Mouse (Mus musculus) hindbrain, embryonic 16.5 days (tissue): ENCODE results near the gene Pygm. TPM values are rescaled to one million over a fixed set of nuclear protein-coding genes. Genes with fewer than 3 reads are reported as not detected.

Experiments
- ATAC-seq: fragments of 200-750 bp; cut with Nextera tagmentation; 2 replicates; pipeline ENCODE4 v1.8.0; 2017; ENCODE audit warnings: moderate TSS enrichment, moderate library complexity
- H3K27ac ChIP-seq: fragments of 300-500 bp; sonication (generic); 2 replicates; pipeline ENCODE4 v1.5.1; 2014; ENCODE audit warnings: low read depth, mild to moderate bottlenecking, control low read depth, low read length, moderate library complexity
- H3K27me3 ChIP-seq: fragments of 300-500 bp; sonication (generic); replicated peaks from 2 replicates; pipeline ENCODE4 v1.6.1; 2014; ENCODE audit warnings: low read length; ENCODE audit not compliant: control insufficient read depth, insufficient read depth
- H3K36me3 ChIP-seq: fragments of 300-500 bp; sonication (generic); 2 replicates; pipeline ENCODE4 v1.6.1; 2014; ENCODE audit warnings: mild to moderate bottlenecking, low read length, moderate library complexity, mixed read lengths; ENCODE audit not compliant: control insufficient read depth, insufficient read depth
- H3K4me1 ChIP-seq: fragments of 300-500 bp; sonication (generic); 2 replicates; pipeline ENCODE4 v1.6.1; 2014; ENCODE audit warnings: low read depth, low read length; ENCODE audit not compliant: control insufficient read depth, insufficient read depth
- H3K4me2 ChIP-seq: fragments of 300-500 bp; sonication (generic); 2 replicates; pipeline ENCODE4 v1.6.1; 2014; ENCODE audit warnings: mild to moderate bottlenecking, low read length, control low read depth, moderate library complexity
- H3K4me3 ChIP-seq: fragments of 300-500 bp; sonication (generic); 2 replicates; pipeline ENCODE4 v1.5.1; 2014; ENCODE audit warnings: mild to moderate bottlenecking, low read length, control low read depth, moderate library complexity
- H3K9ac ChIP-seq: fragments of 300-500 bp; sonication (generic); 2 replicates; pipeline ENCODE4 v1.6.1; 2014; ENCODE audit warnings: low read depth, mild to moderate bottlenecking, control low read depth, low read length, moderate library complexity
- H3K9me3 ChIP-seq: fragments of 300-500 bp; sonication (generic); 2 replicates; pipeline ENCODE4 v1.6.1; 2014; ENCODE audit warnings: mild to moderate bottlenecking, low read length, moderate library complexity; ENCODE audit not compliant: control insufficient read depth
- WGBS: fragments of 180-500 bp; shearing (Covaris S2); extraction: QIAGEN DNeasy Blood & Tissue Kit; methylation state at CpG from one replicate; pipeline ENCODE4 v1.1.7; 2014; 5-methylcytosine and 5-hydroxymethylcytosine counted together
- polyA plus RNA-seq: library from polyadenylated mRNA; unstranded; fragments of >200 nt; fragmentation: Nextera tagmentation; extraction: Ambion mirVana; gene quantifications from 2 replicates; pipeline ENCODE4 v1.2.1, GENCODE M21; 2015

Gene Pygm
- polyA plus RNA-seq, 1 experiment from 2014 or later, result 10.2 TPM

DNA sequence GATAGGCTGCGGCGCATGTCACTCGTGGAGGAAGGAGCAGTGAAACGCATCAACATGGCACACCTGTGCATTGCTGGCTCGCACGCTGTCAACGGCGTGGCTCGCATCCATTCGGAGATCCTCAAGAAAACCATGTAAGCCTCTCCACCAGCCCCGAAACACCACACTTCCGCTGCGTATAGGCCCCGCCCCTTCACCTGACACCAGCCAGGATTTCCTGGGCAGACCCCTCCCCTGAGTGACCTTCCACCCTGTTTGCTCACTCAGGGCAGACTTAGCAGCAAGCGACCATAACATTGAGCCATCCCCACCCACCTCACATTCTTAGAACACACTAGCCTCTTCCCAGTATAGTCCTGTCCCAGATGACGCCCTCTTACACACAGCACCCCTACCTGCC is 5.6 kb downstream of the Pygm start:
- peak; percentile 55 for ATAC-seq
- Histone ChIP-seq H3K27ac (no peak overlapping the region), H3K27me3 (no peaks in the 10 kb centered on the region), H3K4me2 (peak overlapping the region; percentile 64), H3K36me3 (no peaks in the 10 kb centered on the region), H3K9ac (peak overlapping the region; percentile 56), H3K9me3 (no peaks in the 10 kb centered on the region), H3K4me3 (peak overlapping the region; percentile 35), H3K4me1 (0 out of 2 replicates have a peak, but pooled peaks cover 2% of the 10 kb centered on the region)
- 11% methylated on average over 16 of the region's 16 CpGs for WGBS

DNA sequence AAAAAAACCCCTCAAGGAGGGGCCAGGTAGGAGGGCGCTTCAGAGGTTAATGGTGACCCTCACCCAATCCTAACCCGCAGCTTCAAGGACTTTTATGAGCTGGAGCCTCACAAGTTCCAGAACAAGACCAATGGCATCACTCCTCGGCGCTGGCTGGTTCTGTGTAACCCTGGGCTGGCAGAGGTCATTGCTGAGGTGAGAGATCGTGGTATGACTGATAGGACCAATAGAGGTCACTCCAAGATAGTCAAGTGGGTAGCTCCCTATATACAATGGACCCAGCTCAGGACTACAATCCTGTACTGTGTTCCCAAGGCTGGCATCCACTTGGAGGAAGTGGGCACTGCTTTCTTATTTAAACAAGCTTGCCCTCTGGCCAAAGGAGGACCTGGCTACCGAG is 6.1 kb downstream of the Pygm start:
- H3K4me3 ChIP-seq, result no peak overlapping the region
- ATAC-seq, result no peak
- H3K36me3 ChIP-seq, result no peaks in the 10 kb centered on the region
- H3K27me3 ChIP-seq, result no peaks in the 10 kb centered on the region
- WGBS, result 73% methylated on average over 6 of the region's 6 CpGs
- H3K27ac ChIP-seq, result no peak overlapping the region
- H3K4me1 ChIP-seq, result 0 out of 2 replicates have a peak, but pooled peaks cover 2% of the 10 kb centered on the region
- H3K9ac ChIP-seq, result peak overlapping the region; percentile 56; the same call in 1 of the 2 replicates
- no peaks in the 10 kb centered on the region for H3K9me3 ChIP-seq
- peak overlapping the region; percentile 64 for H3K4me2 ChIP-seq

DNA sequence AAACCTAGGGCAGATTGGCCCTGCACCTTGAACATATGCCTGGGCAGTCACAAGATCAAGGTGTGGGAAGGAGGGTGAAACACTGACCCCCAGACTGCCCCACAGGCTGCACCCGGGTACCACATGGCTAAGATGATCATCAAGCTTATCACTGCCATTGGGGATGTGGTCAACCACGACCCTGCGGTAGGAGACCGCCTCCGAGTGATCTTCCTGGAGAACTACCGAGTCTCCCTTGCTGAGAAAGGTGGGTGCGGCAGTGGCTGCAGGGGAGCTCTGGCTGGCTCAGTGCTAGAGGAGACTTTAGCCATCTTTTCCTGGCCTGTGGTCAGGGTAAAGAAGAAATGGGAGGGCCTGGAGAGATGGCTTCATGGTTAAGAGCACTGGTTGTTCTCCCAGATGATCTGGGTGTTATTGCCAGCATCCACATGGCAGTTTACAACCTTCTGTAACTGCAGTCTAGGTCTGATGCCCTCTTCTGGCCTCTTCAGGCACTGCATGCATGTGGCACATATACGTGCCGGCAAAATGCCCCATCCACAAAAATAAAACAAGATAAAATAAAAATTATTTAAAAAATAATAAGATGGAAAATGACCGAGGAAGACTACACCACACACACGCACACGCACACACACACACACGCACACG is 8.7 kb downstream of the Pygm start:
- no peak overlapping the region for H3K4me2 ChIP-seq
- no peaks in the 10 kb centered on the region for H3K9me3 ChIP-seq
- 95% methylated on average over 14 of the region's 14 CpGs for WGBS
- no peak overlapping the region for H3K4me3 ChIP-seq
- H3K27ac ChIP-seq, result no peak overlapping the region
- H3K9ac ChIP-seq, result no peak overlapping the region
- H3K4me1 ChIP-seq, result 0 out of 2 replicates have a peak, but pooled peaks cover 2% of the 10 kb centered on the region
- ATAC-seq, result no peak
- no peaks in the 10 kb centered on the region for H3K36me3 ChIP-seq
- H3K27me3 ChIP-seq, result no peaks in the 10 kb centered on the region

DNA sequence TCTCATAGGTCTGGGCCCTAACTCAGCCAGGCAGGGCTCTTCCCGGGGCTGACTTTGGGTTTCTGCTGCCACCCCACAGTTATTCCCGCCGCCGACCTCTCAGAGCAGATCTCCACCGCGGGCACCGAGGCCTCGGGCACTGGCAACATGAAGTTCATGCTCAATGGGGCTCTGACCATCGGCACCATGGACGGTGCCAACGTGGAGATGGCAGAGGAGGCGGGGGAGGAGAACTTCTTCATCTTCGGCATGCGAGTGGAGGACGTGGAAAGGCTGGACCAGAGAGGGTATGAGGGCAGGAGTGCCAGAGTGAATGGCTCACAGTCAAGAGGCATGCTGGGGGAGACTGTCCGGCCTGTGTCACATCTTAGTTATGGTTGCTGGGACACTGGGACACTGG is 9.4 kb downstream of the Pygm start:
- H3K27ac ChIP-seq, result no peak overlapping the region
- H3K9me3 ChIP-seq, result no peaks in the 10 kb centered on the region
- H3K4me2 ChIP-seq, result no peak overlapping the region
- no peaks in the 10 kb centered on the region for H3K27me3 ChIP-seq
- WGBS, result 95% methylated on average over 16 of the region's 16 CpGs
- ATAC-seq, result no peak
- H3K4me1 ChIP-seq, result 0 out of 2 replicates have a peak, but pooled peaks cover 2% of the 10 kb centered on the region
- no peaks in the 10 kb centered on the region for H3K36me3 ChIP-seq
- no peak overlapping the region for H3K4me3 ChIP-seq
- H3K9ac ChIP-seq, result no peak overlapping the region

DNA sequence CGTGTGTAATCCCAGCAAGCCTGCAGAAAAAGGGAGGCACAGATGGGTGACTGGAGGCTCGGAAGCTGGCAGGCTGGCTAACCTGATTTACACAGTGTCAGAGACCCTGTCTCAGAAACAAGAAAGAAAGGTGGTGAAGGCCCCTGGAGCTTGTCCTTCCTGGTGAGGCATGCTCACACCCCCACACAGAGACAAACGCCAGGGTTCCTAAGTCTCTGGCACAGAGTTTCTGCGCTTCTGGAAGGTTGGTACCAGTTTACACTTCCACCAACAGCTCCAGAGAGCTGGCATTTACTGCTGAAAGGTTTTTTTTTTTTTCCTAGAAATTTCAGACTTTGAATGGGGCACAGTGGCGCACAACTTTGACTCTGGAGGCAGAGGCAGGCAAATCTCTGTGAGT is 12.0 kb downstream of the Pygm start:
- Histone ChIP-seq H3K9me3 (no peaks in the 10 kb centered on the region), H3K4me2 (no peak overlapping the region), H3K9ac (no peak overlapping the region), H3K27ac (no peak overlapping the region), H3K36me3 (no peaks in the 10 kb centered on the region), H3K4me1 (peaks cover 13% of the 10 kb centered on the region), H3K27me3 (no peaks in the 10 kb centered on the region), H3K4me3 (no peak overlapping the region)
- no peak for ATAC-seq
- WGBS, result 82% methylated on average over 5 of the region's 5 CpGs

DNA sequence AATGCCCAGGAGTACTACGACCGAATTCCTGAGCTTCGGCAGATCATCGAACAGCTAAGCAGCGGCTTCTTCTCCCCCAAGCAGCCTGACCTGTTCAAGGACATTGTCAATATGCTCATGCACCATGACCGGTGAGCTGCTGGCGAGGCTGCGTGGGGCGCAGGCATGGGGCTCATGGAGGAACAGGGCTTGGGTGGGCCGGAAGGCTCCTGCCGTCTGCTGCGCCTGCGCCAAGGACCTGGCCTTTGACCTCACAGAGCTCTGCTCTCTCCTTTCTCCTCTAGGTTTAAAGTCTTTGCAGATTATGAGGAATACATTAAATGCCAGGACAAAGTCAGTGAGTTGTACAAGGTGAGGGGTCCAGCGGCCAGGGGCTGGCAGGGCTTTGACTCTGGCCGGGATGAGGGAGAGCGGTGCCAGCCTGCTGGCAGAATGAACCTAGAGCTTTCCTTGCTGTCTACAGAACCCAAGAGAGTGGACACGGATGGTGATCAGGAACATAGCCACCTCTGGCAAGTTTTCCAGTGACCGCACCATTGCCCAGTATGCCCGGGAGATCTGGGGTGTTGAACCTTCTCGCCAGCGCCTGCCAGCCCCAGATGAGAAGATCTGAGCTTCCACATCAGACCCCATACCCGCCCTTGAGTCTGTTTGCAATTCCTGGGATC is 13.5 kb downstream of the Pygm start:
- Histone ChIP-seq H3K9ac (no peak overlapping the region), H3K4me3 (no peak overlapping the region), H3K36me3 (no peaks in the 10 kb centered on the region), H3K9me3 (no peaks in the 10 kb centered on the region), H3K27me3 (no peaks in the 10 kb centered on the region), H3K4me1 (peaks cover 24% of the 10 kb centered on the region), H3K4me2 (peak overlapping the region; percentile 99; the same call in 1 of the 2 replicates), H3K27ac (no peak overlapping the region)
- ATAC-seq, result no peak
- 83% methylated on average over 22 of the region's 22 CpGs for WGBS

DNA sequence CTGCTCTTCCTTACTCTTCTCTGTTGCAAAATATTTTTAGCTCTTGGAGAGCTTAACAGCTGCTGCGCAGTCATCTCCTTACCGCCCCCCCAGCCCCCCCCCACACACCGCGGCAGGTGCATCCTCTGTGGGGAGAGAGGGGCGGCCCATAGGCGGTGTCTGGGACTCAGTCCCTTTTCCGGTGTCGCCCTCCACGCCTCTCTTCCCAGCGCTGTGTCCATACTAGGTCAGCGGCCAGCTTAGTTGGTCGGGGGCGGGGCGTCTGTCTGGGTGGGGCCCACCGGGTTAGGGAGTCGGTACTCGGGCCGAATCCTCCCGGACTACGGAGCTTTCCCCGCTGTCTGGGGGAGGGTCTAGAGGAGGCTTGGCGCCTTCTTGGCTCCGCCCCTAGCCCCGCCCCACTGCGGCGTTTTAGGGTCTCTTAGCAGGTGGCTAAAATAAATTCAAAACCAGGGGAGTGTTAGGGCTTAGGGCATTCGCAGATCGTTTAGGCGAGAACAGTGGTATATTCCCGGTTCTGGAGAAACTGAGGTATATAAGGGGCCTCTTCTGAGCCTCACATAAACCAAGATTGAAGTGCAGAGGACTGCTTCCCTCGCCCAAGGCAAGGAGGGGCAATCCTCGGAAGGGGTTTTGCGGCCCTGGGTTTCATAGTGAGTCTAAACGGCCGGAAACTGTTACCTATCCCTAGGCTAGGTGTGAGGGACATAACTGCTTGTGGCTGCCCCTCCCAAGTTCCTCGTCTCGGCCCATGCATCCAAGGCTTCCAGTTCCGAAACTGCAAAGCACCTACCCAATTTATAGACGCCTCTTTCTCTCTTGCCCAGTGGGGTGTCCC is 14.5 kb downstream of the Pygm start:
- Histone ChIP-seq H3K27me3 (no peaks in the 10 kb centered on the region), H3K9ac (peak overlapping the region; percentile 86), H3K4me1 (peaks cover 24% of the 10 kb centered on the region), H3K9me3 (no peaks in the 10 kb centered on the region), H3K4me3 (peak overlapping the region; percentile 73), H3K27ac (peak overlapping the region; percentile 87), H3K4me2 (peak overlapping the region; percentile 99), H3K36me3 (no peaks in the 10 kb centered on the region)
- under 1% methylated on average over 39 of the region's 39 CpGs for WGBS
- ATAC-seq, result peak; percentile 76

DNA sequence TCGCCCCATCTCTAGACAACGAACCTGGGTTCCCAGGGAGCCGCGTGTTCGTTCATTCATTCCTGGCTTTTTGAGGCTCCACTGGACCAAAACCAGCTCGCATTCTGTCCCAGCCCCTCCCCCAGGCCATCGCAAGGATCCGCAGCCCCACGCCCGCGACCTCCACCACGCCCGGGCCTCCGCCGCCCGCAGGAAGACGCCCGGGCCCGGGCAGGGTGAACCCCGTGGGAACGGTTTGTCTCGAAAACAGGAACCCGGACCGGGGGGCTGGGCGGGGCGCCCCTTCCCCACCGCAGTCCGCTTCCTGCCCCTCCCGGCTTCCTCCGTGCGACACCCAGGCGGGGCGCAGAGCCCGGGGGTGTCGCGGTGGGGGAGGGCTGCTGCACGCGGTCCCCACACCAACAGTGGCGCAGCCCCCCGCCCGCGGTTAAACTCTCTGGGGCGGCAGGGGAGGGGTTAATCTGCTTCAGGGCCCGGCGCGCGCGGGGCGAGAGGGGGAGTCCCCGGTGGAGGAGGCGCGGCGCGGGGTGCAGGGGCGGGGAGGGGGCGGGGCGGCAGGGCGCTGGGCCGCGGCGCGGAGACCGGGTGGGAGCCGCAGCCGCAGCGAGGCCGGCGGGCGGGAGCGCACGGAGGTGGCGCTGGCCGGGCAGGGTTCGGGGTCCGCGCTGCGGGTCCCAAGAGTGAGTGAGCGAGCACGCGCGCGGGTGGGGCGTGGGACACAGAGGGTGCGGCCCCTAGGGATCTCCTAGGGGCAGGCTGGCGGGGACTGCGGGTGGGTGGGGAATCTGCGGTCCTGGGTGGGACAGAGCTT is 15.3 kb downstream of the Pygm start, which contains the start of gene Rasgrp2:
Gene Rasgrp2, plus strand, starts transcription at position 56 of the 811 bp plus-strand sequence.
- Histone ChIP-seq H3K4me3 (peak within 1 kb of the TSS; percentile 73), H3K27me3 (no peaks in the 10 kb centered on the region), H3K9ac (peak within 1 kb of the TSS; percentile 86), H3K27ac (peak within 1 kb of the TSS; percentile 87), H3K4me1 (peaks cover 24% of the 10 kb centered on the region), H3K4me2 (peak within 1 kb of the TSS; percentile 99), H3K9me3 (no peaks in the 10 kb centered on the region), H3K36me3 (no peaks in the 10 kb centered on the region)
- under 1% methylated on average over 68 of the region's 87 CpGs for WGBS
- 0 out of 2 replicates have a peak, but pooled peaks have one; percentile 18 for ATAC-seq
